Mouse (Mus musculus): Measurements from ENCODE around the gene Nelfe.
"Not testable (repeated sequence)": the region's sequence is repeated elsewhere in the genome, so short reads cannot be mapped to it uniquely, and the experiment has no call there.

The Nelfe gene

DNA sequence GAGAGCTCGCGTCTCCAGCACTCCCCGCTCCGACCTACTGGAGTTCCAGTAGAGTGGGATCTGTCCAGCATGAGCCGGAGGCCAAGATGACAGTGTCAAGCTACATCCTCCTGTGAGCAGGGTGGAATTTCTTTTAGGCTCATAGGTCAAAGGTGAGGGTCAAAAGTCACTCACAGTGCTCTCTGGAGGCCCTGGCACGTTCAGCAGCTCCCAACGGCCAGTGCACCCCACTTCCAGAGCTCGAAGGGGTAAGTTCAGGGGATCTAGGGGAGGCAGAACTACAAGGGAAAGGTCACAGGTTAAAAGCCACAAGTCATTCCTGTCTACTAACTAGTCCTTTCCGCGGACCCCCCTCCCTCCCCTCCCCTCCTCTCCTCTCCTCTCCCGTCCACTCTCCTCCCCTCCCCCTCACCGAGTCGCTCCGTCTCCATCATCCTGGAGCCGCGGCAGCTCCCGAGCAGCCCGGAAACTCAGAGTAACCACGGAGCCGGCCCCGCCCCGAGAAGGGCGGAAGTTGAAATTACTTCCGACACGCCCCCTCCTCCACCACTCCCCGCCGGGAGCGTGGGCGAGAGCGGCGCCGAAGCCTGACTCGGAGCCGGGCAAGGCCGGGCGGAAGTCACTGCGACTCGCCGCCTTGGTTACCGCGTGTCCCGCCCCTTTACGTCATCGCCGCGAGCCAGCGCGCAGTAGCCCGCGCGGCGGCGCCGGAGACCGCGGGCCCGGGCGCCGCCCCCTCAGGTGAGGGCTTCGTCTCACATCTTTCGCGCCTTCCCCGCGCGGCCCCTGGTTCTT is at the start of gene Nelfe, which contains the start of gene Skiv2l:
Gene Nelfe, plus strand, starts transcription at position 670 of the 795 bp plus-strand sequence.
Gene Skiv2l, minus strand, starts transcription at position 489 of the 795 bp plus-strand sequence.
- DNase-seq (ENCODE audit: low spot score), result peak; percentile 98

DNA sequence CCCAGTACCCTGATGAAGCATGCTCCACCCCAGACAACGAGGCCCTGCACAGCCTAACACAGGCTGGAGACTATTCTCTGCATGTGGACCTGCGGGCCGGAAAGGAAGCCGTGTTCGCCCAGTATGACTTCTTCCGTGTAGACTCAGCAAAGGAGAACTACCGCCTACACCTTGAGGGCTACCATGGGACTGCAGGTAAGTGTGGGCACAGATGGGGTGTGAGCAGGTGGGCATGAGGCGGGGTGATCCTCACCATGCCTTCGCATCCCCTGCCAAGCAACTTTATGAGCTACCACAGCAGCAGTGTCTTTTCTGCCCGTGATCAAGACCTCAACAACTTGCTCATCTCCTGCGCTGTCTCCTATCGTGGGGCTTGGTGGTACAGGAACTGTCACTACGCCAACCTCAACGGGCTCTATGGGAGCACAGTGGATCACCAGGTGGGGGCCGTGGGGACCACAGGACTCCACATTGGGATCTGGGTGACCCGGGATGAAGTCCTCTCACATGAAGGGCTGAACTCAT is 49.3 kb upstream of the Nelfe start:
- not testable (repeated sequence) for DNase-seq (ENCODE audit: low spot score)

DNA sequence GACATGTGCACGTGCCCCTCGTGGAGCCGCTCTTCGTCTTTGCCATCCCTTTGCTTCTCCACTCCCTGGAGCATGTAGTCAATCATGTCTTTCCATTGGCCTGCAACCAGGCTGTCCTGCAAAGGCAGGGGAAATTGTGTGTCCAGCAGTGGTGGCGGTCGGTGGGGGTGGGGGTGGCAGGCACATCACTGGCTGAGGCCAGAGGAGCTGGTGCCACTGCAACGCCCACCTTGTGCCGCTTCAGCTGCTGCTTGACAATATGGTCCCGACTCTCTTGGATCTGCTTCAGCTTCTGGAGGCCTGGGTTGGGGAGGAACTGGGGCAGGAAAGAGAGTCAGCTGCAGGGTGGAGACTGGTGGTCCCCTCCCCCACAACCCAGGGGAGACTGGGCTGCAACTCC is 47.4 kb upstream of the Nelfe start:
- not testable (repeated sequence) for DNase-seq (ENCODE audit: low spot score)

DNA sequence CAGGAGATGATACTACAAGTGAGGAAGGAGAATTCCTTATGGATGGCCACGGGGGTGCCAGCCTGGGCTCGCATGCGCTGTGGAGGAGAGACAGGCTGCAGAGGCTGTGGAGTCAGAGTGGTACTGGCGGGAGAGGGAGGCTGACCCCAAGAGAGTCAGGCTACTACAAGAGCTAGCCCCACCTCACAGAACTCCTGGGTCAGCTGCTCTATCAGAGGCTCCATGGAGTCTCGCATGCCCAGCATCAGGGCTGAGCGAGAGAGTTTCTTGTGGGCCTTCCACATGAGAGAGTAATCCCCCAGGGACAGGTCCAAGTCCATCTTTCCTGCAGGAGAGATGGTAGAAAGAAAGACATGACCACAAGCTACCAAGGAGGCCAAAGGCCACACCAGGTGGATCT is 46.8 kb upstream of the Nelfe start:
- DNase-seq (ENCODE audit: low spot score), result not testable (repeated sequence)

DNA sequence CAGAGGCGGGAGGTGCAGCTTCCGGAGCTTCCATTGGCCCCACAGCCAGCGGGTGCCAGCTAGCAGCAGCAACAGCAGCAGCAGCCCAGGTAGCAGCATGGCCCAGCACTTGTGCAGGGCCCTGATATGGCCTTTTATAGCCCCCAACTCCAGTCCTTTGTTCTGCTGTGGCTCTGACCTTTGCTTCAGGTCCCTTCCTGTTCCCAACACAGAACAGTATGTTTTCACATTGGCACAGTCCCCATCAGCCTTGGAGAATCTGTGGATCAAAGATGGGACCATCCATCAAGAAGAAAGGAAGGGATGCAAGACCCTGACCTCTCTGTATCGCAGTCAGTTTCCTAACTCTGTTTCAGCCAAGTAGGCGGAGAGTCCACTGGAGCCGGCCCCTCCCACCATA is 45.9 kb upstream of the Nelfe start, which contains the start of gene Cyp21a1:
Gene Cyp21a1, minus strand, starts transcription at position 261 of the 400 bp plus-strand sequence.
- DNase-seq (ENCODE audit: low spot score), result not testable (repeated sequence)

DNA sequence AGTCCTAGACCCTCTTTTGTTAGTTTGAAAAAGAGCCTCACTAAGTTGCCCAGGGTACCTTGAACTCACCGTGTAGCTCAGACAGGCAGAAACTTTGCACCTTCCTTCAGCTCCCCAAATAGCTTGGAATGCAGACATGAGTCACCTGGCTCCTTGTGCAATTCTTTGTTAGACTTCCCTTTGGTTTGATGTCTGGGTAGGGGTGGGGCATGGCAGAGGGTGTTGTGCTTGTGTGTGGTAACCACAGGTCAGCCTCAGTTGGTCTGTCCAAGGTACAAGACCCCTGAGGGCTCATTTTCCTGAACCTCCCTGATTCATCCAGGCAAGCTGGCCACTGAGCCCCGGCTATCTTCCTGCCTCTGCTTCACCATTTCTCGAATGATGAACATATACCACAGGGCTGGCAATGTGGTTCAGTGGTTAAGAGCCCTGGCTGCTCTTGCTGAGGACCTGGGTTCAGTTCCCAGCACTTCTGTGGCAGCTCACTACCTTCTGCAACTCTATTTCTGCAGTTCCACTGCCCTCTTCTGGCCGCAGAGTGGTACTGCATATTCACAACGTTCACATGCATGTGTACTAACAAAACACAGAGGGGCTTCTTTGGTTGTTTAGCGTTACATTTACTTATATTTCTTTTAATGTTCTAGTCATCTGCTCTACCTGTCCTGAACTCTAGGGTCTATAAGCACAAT is 45.2 kb upstream of the Nelfe start:
- DNase-seq (ENCODE audit: low spot score), result no peak

DNA sequence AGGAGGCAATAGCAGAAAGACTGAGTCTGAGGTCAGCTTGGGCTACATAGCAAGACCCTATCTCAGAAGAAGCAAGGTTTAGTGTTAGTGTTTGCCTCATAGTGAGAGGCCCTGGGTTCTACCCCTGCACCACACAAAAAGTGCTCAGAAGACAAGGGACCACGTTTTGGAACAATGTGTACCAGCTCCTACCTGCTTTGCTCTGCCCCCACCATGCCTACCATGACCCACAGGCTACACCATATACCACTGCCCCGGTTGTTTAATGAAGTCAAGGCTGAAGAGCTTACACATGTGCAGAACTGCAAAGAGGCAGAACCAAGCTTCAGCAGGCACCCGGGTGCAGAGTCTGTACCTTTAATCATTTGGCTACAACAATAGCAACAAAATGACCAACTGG is 43.0 kb upstream of the Nelfe start:
- DNase-seq (ENCODE audit: low spot score), result no peak

DNA sequence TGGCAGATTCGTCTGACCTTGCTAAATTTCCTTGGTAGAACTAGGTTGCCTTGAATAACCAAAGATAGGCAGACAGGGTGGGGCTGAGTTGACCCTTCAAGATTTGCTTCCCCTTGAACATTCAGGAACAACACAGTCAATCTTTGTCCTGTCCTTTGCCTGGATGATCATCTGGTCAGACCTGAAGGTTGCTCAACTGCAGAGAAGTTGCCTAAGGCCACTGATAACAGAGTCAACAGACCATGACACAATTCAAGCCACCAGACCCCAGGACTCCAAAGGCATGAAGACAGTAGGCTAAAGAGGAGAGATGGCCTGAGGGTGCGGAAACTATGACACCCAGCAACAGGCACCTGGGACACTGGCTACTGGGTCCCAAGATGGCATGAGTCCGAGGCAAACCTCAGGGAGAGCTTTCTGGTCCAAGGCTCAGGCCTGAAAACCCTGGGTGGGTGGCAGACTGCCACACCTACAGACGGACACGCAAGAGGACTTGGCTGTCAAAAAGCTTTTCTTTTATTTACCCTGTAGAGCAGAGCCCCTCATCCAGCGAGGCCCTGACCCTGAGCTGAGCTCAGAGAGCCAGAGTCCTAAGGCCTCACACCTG is 41.5 kb upstream of the Nelfe start:
- DNase-seq (ENCODE audit: low spot score), result no peak

DNA sequence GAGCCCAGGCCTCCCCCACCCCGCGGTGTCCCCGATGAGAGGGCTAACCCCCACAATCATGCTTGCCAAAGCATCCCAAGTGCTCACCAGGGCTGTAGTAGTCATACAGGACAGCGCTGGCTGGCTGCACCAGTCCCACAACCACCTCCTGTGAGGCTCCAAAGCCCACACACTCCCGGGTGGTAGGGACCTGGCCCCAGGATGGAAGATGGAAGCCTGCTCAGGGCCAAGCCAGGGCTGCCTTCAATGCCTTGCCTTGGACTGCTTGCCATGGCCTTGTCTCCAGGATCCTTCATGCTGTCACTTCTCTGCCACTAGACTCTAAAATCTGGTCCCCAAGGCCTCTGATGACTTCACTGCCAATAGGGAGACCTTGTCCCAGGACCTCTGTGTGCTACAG is 39.8 kb upstream of the Nelfe start:
- DNase-seq (ENCODE audit: low spot score), result not testable (repeated sequence)

DNA sequence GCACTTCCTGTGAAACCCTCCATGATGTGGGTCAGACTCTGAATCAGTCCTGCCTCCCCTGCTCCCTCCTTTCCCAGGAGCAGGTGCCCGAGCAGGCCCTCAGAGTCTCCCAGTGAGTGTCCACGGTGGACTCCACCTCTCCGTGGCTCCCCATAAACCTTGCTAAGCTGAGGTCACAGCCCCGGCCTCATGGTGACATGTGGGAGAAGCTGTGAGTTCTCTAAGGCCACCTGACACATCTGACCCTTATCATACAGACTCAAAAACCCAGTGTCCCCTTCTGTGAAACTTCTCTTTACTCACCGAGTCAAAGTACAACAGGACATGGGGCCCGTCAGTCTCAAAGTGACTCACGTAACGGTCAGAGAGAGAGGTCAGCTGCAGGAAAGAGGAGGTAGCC is 39.4 kb upstream of the Nelfe start:
- not testable (repeated sequence) for DNase-seq (ENCODE audit: low spot score)

DNA sequence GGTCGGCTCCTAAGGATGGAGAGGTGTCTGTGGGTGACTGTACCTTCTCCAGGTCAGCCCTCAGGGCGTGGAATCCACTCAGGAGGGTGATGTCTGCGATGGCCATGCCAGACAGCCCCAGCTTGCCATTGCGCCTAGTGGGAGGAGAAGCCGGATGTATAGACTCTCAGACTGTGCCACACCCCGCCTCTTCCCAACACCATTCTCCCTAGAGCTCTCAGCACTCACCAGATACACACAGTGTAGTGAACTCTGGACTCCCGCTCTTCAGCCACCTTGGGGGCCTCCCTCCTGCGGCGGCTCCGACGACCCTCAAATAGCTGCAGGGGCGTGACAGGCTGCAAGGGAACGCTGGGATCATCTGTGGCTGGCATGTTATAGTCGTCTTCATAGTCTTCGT is 38.9 kb upstream of the Nelfe start:
- no peak for DNase-seq (ENCODE audit: low spot score)

DNA sequence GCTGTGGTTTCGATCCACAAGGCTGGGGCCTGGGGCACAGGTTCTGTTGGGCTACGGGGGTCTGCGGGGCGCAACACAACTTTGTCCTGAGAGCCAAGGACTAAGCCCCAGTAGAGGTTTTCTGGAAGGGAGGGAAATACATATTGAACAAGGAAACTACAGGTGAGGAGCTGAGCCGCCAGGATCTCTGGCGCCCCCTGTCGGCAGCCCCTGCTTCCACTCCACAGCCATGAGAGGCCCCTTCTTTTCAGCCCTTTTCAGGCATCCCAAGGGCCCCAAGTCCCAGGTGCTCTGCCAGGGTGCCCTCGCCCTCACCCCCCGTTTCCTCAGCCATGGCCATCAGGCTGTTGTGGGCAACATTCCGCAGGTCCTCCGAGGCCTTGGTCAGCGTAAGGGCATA is 36.4 kb upstream of the Nelfe start:
- not testable (repeated sequence) for DNase-seq (ENCODE audit: low spot score)

DNA sequence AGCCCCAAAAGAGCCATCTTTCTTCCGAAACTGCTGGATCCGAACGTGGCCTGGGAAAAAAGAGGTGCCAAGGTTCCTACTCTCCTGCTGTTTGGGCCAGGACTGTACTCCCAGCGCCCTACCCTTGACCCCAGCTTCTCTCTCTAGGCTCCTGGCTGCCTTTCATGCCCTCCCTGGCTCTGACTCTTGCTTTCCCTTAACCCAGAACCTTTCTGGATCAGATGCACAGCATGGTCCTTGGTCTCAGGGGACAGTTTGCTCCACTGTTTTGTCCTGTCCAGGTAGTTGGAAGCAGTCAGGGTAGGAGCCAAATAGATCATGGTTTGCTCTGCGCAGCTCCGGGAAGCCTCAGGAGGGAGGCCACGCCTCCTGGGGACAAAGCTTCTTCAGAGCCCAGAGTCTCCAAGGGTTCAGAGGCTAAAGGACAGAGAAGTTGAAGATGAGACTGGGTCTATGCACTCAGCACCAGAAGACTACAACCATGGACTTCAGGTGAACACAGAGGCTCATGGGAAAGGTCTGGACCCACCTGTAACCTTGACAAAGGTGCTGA is 35.3 kb upstream of the Nelfe start:
- DNase-seq (ENCODE audit: low spot score), result no peak

DNA sequence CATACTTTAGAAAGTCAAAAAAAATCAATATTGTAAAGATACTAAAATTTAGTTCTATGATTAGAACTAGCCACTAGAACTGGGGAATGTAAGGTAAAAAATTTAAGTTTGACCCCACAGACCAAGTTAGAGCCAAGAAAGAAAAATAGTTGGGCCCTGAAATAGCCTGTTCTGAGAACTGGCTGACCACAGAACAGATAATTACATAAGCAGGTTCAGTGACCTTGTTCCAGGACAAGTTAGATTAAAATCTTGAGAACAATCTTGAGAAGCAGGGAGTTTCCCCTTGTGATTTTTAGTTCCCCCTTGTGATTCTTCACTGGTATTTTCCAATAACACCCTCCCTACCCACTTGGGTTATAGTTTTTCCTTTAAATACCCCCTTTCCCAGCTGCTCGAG is 19.4 kb upstream of the Nelfe start:
- DNase-seq (ENCODE audit: low spot score), result not testable (repeated sequence)

DNA sequence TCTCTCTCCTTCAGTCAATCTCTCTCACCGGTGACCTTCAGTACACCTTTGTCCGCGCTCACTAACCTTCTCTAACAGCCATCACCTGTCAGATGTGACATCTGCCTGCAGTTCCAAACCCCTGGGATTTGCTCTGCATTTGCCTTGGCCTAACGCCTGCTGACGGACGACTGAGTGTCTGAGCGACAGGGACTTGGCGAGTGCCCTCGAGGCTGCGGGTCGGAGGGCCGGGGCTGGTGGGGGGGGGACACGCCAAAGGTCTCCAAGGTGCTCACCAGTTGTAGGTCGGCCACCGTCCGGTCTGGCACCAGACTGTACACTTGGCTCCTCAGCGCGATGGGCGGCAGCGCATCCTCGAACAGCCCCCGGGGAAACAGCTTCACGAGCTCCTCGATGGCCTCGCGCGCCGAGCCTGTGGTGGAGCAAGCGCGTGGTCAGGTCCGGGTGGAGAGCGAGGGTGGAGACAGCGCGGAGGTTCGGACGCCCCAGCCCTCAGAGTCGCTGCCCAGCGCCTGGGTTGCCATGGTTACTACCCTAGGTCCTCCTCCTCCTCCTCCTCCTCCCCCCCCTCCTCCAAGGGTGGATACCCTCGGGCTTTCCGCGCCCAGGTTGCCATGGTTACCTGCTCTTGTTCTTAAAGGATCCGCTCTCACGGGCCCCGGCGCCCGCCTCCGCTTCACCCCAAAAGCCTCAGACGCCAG is 13.9 kb upstream of the Nelfe start:
- peak; percentile 85 for DNase-seq (ENCODE audit: low spot score)

DNA sequence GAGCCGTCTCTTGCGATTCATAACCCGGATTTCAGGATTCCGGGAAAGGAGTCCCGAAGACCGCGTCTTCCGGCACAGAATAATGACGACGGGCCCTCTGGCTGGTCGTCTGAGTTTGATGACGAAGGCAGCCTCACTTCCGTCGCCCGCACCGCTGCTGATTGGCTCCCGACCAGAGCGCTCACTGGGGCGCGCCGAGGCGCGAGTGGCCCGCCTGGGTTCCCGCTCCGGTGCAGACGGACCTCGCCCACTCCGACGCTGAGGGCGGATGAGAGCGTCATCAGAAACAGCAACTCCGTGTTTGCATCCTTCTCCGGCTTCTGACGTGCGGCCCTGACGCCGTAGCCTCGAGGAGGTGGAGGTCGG is 13.4 kb upstream of the Nelfe start, which contains the start of the genes Stk19 and Dxo:
Gene Stk19, minus strand, starts transcription at position 90 of the 366 bp plus-strand sequence.
Gene Dxo, plus strand, starts transcription at position 164 of the 366 bp plus-strand sequence.
- peak; percentile 98 for DNase-seq (ENCODE audit: low spot score)

DNA sequence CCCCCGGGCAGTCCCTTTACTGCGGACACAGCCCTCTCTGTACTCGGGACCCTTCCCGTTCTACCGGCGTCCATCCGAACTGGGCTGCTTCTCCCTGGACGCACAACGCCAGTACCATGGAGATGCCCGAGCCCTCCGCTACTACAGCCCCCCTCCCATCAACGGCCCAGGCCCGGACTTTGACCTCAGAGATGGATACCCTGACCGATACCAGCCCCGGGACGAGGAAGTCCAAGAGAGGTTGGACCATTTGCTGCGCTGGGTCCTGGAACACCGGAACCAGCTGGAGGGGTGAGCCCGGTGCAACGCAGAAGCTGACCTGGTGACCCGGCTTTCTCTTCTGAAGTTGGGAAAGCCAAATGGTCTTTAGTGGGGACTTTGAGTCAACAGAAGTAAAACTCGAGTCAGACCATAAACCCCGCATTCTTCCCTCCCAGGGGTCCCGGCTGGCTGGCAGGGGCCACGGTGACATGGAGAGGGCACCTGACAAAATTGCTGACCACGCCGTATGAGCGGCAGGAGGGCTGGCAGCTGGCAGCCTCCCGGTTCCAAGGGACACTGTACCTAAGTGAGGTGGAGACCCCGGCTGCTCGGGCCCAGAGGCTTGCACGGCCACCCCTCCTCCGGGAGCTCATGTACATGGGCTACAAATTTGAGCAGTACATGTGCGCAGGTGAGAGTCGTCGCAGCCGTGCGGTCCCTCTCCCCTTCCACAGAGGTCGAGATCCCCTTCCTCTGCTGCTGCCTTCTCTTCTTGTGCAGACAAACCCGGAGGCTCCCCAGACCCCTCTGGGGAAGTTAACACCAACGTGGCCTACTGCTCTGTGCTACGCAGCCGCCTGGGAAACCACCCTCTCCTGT is 12.5 kb upstream of the Nelfe start:
- DNase-seq (ENCODE audit: low spot score), result no peak

DNA sequence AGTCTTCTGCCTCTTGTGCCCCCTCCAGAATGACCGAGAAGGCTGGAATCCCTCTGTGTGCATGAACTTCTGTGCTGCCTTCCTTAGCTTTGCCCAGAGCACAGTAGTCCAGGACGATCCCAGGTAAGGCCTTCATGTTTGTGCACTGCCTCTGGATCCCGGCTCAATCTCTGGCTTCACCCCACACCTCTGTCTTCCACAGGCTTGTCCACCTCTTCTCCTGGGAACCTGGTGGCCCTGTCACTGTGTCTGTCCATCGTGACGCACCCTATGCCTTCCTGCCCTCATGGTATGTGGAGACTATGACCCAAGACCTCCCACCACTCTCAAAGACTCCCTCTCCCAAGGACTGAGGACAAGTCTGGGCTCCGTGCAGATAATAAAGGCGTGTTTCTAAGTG is 11.4 kb upstream of the Nelfe start:
- no peak for DNase-seq (ENCODE audit: low spot score)

DNA sequence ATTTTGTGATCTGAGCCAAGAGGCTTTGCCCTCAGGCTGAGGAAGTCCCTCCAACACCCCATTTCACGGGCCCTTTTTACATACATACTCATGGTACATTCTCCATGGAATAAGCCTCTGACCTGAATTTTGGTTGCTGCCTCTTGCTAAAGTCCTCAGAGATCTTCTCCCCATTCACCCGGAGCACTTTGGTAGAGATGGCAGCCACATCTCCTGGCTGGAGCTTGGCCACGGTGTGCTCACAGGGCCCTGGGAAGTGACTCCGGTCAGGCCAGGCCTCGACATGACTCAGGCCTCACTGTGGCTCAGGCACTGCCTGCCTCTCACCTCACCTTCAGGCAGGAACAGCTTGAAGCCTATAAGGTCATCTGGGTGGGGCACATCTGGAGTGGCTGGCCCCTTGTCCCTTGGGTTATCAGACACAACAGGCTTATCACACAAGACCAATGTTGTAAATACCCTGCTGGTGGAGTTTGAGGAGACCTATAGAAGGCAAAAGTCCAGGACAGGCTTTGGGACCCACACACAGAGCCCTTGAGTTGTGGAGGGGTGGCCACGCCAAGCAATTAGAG is 9.4 kb upstream of the Nelfe start:
- no peak for DNase-seq (ENCODE audit: low spot score)

DNA sequence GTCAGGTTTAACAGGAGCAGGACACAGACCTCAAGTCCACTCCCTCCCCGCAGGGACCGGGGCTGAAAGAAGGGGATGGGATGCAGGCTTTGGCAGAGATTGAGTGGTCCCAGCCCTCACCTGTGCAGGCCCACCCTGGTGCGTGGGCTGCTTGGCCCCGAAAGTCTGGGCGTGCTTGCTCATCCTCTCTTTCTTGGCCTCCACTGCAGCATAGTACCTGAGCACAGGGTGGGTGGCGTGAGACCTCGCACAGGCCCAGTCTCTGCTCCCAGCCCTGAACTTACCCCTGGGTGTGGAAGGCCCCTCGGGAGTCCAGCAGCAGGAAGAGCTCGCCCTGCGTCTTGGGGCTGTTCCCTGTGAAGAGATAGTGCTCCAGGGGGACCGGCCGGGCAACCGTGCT is 5.3 kb upstream of the Nelfe start:
- DNase-seq (ENCODE audit: low spot score), result no peak
